Mouse (Mus musculus) cerebellum, adult 11 months (tissue): ENCODE data around the gene Chka.

ENCODE experiments used
- DNase-seq: peaks from one replicate; pipeline ENCODE4 v3.0.0; 2022

Chka gene

DNA sequence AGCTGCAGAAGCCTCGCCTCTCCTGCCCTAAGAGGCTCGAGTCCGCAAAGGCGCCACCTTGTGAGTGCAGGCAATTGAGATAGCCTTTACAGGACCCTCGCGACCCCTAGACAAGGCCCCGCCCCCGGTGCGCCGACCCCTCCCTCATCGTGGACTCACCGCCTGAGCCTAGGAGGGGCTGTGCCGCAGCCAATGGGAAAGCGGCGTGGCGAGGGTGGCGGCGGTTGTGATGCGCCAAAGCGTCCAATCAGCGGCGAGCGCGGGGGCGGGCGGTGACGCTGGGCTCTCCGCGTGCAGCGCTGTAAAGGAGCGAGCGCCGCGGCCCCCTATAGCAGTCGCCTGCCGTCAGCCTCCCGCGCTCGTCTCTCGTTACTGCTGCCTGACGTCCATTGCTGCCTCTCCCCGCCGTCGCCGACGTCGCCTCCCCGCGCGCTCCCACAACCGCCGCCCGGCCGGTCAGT, at the start of gene Chka:
Gene Chka (plus strand): TSS at position 272 of the 461 bp plus-strand sequence.
- peak; percentile 97 for DNase-seq

GRCm38 (mm10) chr19:3805526-3805925, 46.0 kb upstream of the Chka start:
- no peak for DNase-seq

DNA sequence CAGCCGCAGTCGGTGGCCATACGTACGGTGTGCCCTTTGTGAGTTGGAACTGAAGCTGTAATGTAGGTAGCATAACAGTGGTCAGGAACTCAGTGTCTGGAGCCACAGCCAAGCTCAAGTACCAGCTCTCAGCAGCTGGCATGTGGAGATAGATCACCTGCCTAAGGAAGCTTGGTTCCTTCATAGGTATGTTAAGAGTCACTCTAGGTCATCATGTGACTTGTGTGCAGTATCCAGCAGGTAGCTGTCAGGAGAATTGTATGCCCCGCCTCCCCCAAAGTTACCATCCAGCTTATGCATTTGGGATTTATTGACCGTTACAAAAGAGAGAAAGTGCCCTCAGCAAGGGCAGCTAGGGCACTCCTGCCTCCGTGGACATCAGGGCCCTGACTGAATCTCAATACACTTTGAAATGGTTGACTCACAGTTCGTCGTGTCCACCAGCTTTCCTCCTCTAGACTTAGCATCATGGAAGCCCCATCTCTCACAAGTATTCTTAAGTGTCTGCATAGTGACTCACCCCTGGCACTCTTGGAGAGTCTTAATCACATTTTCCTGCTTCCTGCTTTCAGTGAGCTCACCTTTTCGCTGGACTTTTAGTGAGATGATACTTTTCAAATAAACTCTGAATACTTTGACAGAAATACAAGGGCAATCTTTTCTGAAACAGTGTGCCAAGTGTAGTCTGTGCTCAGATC, 40.9 kb upstream of the Chka start:
- no peak for DNase-seq

DNA sequence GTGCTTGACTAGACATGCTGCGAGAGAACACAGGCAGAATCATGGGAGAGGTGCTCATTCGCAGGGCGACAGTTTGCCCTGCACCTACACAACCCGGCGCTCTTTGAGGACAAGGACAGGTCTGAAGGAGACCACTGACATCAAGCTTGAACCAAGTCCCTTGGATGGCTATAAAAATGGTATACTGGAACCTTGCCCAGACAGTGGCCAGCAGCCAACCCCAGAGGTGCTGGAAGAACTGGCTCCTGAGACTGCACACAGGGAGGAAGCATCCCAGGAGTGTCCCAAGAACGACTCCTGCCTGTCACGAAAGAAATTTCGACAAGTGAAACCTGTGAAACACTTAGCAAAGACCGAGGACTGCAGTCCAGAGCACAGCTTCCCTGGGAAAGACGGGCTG, 37.1 kb upstream of the Chka start:
- DNase-seq = peak; percentile 37

DNA sequence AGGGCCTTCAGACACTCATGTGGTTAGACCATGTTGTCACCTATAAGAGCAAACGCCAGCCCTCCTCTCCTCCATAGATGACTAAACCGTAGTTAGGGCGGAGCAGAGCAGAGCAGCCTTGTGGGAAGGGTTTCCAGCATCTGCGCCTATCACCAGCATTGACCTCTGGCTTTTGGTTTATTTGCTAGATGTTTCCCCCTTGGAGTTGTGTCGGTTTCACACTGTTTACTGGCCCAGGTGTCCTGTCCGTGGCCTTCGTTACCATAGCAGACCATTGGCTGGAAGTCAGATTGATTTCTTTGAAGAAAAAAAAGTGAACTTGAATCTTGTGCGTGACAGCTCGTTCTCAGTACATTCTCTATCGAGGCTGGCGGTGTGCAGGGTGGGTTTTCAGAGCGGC, 35.7 kb upstream of the Chka start:
- no peak for DNase-seq

- DNase-seq = no peak
Measured at GRCm38 (mm10) chr19:3819080-3819479, 32.5 kb upstream of the Chka start.

DNA sequence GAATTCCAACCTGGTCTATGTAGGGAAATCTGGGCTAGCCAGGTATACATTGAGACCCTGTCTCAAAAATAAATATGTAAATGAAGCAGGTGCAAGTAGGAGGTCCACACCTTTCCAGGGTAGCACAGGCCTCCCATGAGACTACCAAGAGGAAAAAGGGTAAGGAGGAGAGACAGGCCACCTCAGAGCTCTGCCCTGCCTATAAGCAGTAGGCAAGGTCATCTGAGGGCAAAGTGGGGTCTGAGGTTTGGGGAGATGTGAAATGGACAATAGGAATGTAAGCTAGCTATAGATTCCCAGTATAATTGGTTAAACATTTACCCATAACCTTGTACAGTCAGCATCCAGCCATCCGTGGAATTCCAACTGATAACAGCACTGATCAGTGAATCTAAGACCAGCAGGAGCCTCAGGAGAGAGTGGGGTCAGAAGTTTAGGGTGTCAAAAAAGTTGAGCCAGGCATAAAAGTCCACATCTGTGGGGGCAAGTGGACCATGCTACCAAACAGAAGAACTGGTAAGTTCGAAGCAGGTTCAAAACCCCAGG, 31.6 kb upstream of the Chka start:
- no peak for DNase-seq

- DNase-seq = no peak
Measured at GRCm38 (mm10) chr19:3825044-3825443, 26.5 kb upstream of the Chka start.

- no peak for DNase-seq
Measured at GRCm38 (mm10) chr19:3829863-3830262, 21.7 kb upstream of the Chka start.

DNA sequence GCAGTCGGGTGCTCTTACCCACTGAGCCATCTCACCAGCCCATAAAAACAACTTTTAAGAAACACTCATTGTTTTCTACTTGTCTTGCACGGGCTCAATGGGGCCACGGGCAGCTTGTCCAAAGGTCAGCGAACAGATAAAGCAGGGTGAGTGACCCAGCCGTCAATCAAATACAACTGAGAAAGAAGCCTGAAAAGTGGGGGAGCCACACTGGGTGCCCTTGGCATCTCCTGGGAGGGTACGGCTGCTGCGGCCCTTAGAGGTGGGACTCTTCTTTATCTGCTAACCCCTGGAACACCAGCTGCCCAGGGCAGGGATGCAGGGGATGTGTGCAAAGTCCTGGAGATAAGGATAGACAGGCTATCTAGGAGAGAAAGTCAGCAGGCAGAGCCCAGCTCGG, 19.9 kb upstream of the Chka start:
- no peak for DNase-seq

DNA sequence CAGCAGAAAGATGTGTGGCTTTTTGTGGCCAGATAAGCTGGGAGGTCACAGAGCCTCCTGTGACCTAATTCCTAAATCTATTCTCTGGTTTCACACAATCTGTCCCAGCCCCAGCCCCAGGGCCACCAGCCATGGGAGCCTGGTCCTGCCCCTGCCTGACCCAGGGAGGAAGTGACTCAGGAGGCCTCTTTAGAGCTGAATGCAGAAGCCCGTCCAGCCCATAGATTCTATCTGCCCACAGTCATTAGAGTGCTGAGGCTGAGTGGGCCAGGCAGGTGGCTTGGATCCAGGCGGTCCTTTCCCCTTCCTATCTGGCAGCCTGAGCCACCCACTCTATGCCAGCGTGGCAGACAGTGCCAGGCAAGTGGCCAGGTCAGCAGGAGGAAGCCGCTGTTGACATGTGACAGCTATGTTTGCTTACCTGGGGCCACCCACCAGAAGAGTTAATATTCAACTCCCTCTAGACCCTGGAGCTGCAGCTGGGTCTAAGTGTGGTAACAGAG, 18.7 kb upstream of the Chka start:
- peak; percentile 86 for DNase-seq

GRCm38 (mm10) chr19:3834301-3834700, 17.3 kb upstream of the Chka start:
- DNase-seq = no peak

DNA sequence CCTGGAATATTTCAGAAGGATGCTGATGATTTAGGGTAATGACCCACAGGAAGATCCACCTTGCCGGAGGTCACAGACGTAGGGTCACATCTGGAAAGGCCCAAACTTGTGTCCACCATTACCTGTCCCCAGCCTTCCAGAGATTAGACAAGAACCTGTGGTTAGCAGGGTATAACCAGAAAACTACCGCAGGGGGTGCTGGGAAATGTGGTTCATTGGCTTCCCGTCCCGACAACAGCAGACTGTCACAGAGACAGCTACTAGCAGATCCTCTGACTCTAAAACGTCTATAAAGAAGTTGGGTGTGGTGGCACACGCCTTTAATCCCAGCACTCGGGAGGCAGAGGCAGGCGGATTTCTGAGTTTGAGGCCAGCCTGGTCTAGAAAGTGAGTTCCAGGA, 14.8 kb upstream of the Chka start:
- DNase-seq = no peak

GRCm38 (mm10) chr19:3838931-3839330, 12.6 kb upstream of the Chka start:
- no peak for DNase-seq

GRCm38 (mm10) chr19:3839686-3840085, 11.9 kb upstream of the Chka start:
- no peak for DNase-seq

- no peak for DNase-seq
Measured at GRCm38 (mm10) chr19:3840214-3840651, 11.3 kb upstream of the Chka start.

GRCm38 (mm10) chr19:3840685-3841084, 10.9 kb upstream of the Chka start:
- no peak for DNase-seq

GRCm38 (mm10) chr19:3842359-3843148, 9.0 kb upstream of the Chka start:
- no peak for DNase-seq

GRCm38 (mm10) chr19:3843629-3844028, 7.9 kb upstream of the Chka start:
- no peak for DNase-seq

DNA sequence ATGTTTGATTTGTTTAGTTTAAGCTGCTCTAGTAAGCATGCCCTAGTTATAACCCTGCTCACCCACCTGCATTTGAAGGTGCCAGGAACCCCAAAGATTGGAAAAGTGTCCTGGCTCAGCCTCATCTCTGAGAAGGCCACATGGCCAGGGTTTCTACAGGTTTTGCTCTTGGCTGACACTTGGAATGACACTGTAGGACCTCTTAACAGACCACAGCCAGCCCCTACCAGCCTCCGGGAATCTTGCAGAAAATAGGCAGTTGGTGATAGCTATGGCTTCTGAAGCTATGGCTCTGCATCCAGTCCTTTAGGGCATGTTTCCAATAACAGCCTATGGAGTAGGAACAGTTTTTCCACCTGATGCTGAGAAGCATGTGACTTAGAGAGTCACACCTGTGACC, 6.7 kb upstream of the Chka start:
- peak; percentile 49 for DNase-seq

DNA sequence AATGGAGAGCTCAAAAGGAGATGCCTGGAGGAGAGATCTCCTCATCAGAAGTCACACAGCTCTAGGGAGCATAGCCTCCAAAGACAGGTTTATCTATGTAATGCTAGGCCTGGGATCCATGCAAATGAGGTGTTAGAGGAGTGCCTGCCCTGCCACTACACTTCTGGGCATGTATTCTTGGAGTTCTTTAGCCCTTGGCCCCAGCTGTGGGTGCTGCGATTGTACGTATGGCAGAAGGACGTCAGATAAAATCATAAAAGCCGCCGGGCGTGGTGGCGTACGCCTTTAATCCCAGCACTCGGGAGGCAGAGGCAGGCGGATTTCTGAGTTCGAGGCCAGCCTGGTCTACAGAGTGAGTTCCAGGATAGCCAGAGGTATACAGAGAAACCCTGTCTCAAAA, 6.2 kb upstream of the Chka start:
- peak; percentile 43 for DNase-seq

DNA sequence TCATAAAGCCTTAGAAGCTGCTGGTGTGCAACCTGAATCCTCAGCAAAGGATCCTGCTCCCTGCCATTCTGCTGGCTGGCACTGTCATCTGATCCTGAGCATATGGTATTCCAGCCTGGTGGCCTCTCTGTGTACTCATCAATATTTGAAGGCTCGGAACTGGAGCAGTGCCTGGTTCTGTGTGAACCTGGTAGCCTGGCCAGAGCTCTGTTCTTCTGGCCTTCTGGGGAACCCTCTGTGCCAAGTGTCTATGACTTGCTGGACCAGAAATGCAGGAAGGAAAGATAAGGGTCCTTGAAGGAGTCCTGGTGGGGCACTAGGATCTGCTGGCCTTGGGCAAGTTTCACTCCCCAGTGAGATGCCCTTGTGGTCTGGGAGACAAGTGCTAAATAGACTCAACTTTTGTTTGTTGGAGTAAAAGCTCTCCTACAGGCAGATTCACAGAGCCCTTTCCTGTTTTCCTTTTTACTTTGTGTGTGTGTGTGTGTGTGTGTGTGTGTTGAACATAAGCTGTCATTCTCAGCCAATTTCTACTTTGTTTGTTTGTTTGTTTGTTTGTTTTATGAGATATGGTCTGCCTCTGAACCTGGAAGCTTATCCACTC, 5.7 kb upstream of the Chka start:
- peak; percentile 92 for DNase-seq
